Mouse (Mus musculus) Muller cell, postnatal 12 days (primary cell): ENCODE results near the gene Tmem255a.

Experiments used
- DNase-seq: peaks from one replicate; pipeline ENCODE4 v3.0.0-alpha.2; 2015; ENCODE audit errors: inconsistent ontology term

Tmem255a gene

GRCm38 (mm10) chrX:38251851-38252571 is at the start of gene Tmem255a:
TSS of gene Tmem255a (minus strand) at chrX:38252439.
- peak; percentile 44 for DNase-seq

DNA sequence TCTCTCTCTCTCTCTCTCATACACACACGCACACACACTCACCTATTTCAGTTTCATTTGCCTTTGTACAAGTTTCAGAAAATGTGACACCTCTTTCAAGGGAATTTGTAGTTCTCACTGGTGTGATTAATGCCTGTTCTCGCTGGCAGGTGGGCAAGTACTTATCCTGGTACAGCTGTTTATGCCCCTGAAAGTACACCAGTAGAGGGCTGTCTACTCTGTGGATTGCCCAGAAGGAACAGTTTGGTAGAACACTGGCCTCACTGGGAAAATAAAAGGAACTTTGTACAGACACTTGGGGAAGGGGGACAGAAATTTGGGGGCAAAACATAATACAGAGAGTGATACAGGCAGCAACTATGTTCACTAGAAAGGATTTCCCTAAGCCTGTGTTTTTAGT is 7.4 kb upstream of the Tmem255a start:
- no peak for DNase-seq

GRCm38 (mm10) chrX:38250352-38250950 is 1.8 kb downstream of the Tmem255a start:
- peak; percentile 30 for DNase-seq

DNA sequence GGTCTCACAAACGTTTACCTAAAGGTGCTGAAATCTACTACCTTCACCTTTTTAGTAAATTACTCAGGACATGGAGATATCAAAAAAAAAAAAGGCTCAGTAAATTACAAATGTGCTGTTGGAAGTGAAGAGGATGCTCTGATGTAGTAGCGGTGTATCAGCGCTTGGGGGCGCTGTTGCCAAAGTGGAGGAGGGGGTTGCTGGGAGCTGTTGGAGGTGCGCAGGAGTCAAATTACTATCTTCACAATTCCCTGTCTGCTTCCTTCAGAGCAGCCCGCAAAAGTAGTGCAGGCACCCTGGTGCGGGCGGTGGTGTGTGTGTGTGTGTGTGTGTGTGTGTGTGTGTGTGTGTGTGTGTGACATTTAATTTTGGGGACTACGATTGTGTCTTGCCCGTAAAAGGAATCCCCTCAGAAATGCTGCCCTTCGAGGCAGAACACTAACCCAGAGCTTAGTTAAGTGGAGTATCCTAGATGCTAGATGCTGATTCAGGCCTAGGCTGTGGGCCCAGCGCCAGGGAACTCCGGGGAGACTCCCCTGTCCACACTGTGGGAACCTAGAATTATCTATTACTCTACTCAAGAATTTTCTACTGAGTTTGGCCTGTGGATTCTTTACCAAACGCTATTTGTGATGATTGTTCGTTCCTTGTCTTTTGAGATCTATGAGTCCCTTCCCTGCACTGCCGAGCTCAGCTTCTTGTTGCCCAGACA is 2.4 kb downstream of the Tmem255a start:
- peak; percentile 27 for DNase-seq

DNA sequence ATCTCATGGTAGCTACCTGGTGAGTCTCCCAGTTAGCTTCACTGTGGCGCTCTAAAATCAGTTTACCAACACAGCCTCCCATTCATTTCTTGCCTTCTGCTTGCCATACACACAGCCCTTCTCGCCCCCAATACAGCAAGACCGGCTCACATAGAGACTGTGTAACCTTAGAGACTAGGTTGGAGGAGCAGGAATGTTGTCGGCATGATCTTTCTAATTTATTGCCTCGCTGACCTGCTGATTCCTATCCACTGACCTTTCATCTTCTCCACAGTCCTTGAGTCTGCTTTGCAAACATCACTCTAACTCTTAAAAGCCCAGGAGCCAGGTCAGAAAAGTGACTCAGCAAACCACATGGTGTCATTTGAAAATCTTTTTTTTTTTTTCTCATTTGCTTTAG is 4.6 kb downstream of the Tmem255a start:
- DNase-seq = no peak

DNA sequence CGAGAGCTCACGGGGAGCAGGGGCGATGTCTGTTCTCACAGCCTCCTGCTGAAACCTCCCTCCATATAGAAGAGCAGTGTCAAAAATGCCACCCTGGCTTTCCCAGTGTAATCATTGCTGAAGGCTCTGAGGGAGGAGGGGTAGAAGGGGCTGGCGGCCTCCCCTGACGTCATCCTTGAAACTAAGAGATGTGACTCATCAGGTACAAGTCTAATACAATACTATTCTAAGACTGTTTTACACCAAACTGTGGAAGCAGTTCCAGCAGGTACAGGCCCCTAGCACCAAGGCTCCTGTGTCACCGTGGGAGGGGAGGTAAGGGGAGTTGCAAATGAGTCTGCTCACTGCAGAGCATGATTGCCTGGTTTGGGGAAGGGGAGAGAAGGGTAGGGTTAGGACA is 5.1 kb downstream of the Tmem255a start:
- DNase-seq = no peak

- no peak for DNase-seq
Measured at GRCm38 (mm10) chrX:38237731-38238130, 14.5 kb downstream of the Tmem255a start.

DNA sequence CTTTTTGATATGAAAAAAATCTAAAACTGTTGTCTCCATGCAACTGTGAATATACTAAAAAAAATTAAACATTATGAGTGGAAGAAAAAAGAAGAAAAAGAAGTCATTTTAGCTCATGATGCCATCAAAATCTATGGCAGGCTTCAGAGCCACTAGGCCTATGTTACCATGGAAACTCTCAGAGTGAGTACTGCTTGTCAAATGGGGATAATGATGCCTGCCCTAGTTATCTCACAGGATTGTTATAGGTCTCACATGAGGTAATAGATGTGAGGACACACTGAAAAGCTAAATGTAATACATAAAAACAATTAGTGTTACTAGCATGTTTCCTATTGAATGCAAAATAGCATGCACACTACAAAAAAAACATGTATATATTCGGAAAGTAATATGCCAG is 22.4 kb downstream of the Tmem255a start:
- no peak for DNase-seq

DNA sequence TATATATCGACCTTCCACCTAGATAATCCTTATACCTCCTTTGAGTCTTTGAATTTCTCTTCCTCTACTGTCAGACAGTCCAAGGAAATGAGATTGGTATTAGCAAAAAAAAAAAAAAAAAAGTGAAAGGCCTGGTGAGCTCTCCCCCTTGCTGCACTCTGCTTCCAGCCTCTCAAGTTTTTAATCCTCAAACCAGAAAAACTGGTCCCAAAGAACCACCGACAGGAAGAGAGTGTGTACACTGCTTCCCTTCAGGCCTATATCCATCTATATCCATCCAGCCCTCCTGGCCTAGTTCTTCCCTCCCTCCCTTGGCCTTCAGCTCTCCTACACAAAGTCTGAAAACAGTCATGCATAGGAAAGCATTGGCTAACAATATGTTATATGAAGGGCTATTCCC is 29.5 kb downstream of the Tmem255a start:
- DNase-seq = no peak

GRCm38 (mm10) chrX:38217676-38217991 is 34.6 kb downstream of the Tmem255a start:
- DNase-seq = no peak

DNA sequence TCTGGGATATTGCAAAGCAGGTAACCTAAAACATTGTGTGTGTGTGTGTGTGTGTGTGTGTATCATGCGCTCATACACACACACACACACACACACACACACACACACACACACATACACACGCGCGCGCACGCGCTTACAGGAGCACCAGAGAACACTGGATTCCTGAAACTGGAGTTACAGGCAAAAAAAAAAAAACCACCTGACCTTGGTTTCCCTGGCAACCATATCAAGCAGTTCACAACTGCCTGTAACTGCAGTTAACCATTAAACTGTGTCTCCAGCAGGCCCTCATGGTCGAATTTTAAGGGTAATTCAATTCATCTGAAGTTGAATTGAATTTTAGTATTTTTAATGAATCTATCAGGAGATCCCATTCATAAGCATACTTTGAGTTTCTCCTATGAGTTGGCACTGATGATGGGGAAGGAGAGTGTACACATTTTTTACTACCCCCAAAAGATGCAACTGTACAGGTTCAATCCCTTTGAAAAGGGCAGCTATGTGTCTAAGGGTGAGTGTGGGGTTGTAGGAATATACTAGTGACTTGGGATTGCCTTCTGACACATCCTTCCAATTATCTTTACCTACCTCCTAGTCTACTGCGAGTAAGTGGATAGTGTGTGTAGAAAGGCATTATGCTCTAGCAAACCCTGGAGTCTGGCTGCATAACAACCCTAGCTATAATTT is 35.1 kb downstream of the Tmem255a start:
- DNase-seq = no peak

GRCm38 (mm10) chrX:38207392-38207791 is 44.8 kb downstream of the Tmem255a start:
- no peak for DNase-seq

- DNase-seq = peak; percentile 19
Measured at GRCm38 (mm10) chrX:38201816-38202215, 50.4 kb downstream of the Tmem255a start.

DNA sequence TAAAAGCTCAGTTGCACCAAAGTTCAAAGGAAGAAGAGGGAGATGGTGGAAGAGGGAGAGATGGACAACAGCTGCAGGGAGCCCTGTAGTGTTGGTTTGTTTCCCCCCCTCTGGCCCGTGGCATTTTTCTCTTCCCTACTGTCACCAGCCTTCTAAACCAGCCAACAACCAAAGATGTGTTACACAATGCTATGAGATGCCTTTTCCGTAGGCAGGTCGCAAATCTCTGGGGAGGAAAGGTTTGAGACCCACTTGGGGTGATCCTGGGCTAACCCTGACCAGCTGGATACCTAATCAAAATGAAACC is 61.8 kb downstream of the Tmem255a start:
- no peak for DNase-seq

GRCm38 (mm10) chrX:38189552-38190457 is 62.4 kb downstream of the Tmem255a start, which contains the start of gene Zbtb33:
TSS of gene Zbtb33 (plus strand) at chrX:38189793.
- DNase-seq = peak; percentile 88

GRCm38 (mm10) chrX:38185520-38185919 is 66.7 kb downstream of the Tmem255a start:
- DNase-seq = no peak

DNA sequence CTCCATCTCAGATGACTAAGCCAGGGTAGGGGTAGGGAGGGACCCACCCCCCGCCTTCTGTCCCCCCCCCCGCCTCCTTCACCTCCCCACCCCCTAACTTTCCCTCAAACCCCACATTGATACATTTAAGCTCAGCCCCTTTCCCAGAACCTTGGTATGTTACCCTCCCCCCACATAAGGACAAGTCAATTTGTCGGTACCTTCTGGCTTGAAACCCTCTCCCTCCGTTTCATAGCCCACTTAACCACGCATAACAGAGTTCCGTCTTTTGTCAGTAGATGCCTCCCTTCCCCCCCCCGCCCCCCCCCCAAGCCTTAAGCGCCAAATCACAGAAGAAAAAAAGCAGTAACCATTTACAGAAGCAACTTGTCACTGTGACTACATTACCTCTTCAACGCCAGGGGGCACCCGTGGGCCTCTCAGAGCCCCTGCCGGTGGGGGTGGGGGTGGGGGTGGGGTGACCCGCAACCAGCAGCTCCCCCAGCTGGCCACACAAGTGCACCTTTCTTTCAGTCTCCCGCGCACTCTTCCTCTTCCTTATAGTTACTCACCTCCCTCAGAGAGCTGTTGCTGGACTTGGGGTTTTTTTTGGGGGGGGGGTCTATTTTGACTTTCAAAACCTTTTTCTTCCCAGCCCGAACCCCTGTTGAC is 70.5 kb downstream of the Tmem255a start:
- peak; percentile 71 for DNase-seq

- DNase-seq = peak; percentile 8
Measured at GRCm38 (mm10) chrX:38180656-38181607, 71.3 kb downstream of the Tmem255a start.

DNA sequence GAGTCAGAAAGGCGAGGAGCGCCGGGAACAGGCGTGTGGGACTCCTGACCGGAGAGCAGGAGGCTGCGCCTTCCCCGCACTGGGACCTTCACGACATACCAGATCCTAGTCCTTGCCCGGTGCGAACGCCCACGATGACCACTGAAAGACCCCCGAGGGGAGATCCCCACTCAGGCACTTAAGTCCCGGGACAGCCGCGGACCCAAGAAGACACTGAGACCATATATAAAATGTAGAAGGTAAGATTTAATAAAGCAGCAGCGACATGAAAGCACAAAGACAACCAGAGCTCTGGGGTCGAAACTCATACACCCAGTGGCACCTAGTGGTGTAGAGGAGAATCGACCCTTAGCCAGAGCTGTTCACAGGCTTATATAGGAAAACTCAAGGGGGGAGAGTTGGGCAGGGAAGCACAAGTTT is 72.3 kb downstream of the Tmem255a start:
- DNase-seq = peak; percentile 30

GRCm38 (mm10) chrX:38166592-38166991 is 85.6 kb downstream of the Tmem255a start:
- DNase-seq = no peak
